Mouse (Mus musculus) liver, postnatal 0 days (tissue): ENCODE data around the gene Ctnnbl1.

ENCODE experiments used
- CTCF ChIP-seq: sonication (generic); IDR thresholded peaks from 2 replicates; pipeline ENCODE4 v1.5.1; 2016; ENCODE audit warnings: antibody characterized with exemption, low read depth
- EP300 ChIP-seq: IDR thresholded peaks from 2 replicates; pipeline ENCODE4 v1.6.1; 2016; ENCODE audit warnings: antibody characterized with exemption, low read depth, mild to moderate bottlenecking

DNA sequence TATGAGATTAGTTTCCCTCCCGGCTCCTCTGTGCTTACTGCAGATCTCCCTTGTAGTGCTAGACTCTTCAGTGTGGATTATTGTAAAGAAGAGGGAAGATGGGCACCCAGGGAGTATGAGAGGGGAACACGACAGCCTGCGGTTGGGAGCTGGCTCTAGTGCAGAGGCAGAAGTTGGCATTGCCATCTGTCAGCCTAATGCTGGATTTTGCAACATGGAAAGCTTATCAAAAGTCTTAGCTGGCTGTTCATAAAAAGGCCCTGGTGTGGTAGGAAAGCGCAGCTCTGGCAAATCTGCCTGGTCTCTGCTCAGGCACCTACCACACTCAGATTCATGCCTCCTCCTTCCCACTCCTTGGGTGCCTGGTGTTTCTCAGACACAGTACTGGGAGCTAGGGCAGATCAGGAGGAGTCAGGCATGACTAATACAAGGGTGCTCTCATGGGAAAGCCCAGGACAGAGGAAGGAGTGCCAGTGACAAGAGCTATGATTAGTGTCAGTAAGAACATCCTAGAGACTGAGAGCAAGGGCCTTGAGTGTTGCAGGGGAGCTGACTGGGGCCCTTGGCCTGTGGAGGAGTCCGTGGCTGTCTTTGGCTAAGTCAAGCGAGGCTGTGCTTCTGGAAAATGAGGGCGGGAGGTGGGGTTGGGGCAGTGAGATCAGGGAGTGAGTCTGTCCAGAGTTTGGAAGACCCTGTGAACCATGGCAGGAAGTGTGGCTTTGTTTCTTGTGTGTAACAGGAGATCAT, 70.6 kb downstream of the Ctnnbl1 start:
- TF ChIP-seq CTCF (no peak), EP300 (no peak)
